Mouse (Mus musculus): ENCODE data around the gene Gm26727.

GRCm38 (mm10) chr2:67481051-67481450 lies 48.1 kb upstream of the Gm26727 start:
- TF ChIP-seq ZC3H11A (IDR thresholded peaks at IDR 0.05; ENCODE audit: borderline replicate concordance, low read depth, low read length) (no peak), CHD2 (IDR thresholded peaks at IDR 0.05; ENCODE audit: low read depth, low read length) (no peak), MAFK (IDR thresholded peaks at IDR 0.05; ENCODE audit: insufficient read depth, low read depth, low read length) (no peak), HCFC1 (IDR thresholded peaks at IDR 0.05; ENCODE audit: borderline replicate concordance, insufficient read depth, low read length) (no peak)

Measured in ES-E14 (cell line).